Mouse (Mus musculus) cerebellum, adult 2 months (tissue): Measurements from ENCODE around the gene Adgrf1.

Experiments used
- CTCF ChIP-seq: fragments of 200-500 bp; IDR thresholded peaks from 2 replicates; pipeline ENCODE4 v1.5.1; 2011; ENCODE audit warnings: low read depth, mild to moderate bottlenecking, control low read depth, low read length, moderate library complexity, borderline replicate concordance; ENCODE audit not compliant: insufficient read depth
- POLR2A ChIP-seq: fragments of 200-500 bp; IDR thresholded peaks from 2 replicates; pipeline ENCODE4 v1.6.1; 2011; ENCODE audit warnings: low read length, control low read depth, borderline replicate concordance; ENCODE audit not compliant: insufficient read depth

DNA sequence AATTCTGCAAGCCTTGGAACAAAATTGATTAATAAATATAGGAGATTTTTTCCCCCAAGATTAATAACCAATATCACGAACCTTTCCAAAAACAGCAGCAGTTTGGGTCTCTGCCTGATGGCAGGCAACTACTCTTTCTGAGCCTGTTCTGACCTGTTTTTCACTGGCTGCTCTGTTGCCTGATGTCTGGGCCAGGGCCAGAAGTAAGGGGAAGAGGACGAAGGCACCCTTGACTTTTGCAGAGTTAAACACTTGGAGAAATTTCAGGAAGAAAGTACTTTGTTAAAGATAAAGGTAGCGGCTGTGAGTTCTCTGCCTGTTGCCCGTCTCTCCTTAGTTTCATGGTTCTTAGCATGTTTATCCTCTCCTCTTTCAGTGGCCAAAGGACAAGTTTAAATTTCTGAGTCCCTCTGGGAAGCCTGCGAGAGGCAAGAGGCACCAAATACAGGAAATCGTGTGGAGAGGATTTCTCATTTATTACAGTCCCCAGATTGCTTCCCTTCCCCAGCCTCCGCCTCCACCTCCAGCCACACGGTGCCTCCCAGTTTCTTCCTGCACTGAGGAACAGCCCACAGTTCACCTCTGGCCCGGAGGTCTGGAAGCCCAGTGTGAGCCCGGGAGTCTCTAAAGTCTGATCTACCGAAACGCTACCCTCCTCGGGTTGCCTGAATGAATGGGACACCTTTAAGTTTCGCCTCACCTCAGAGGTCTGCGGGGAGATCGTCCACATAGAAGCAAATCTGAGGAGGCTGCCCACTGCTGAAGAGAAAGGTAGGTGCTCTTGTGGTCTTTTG lies 89.9 kb downstream of the Adgrf1 start, which contains the start of gene Adgrf5:
- TF ChIP-seq CTCF (no peak), POLR2A (no peak)
